Mouse (Mus musculus) liver, embryonic 14.5 days (tissue): ENCODE measurements at regions not wholly inside any gene's neighbourhood (a gene's known extent, or its start where the extent isn't known, plus 50 kb on each side); places are given as distances from the start of the nearest gene placed in this dataset.

Source experiments
- CTCF ChIP-seq: IDR thresholded peaks from 2 replicates; pipeline ENCODE4 v1.5.1; 2016; ENCODE audit warnings: antibody characterized with exemption, low read depth, control low read depth
- EP300 ChIP-seq: IDR thresholded peaks from 2 replicates; pipeline ENCODE4 v1.6.1; 2016; ENCODE audit warnings: antibody characterized with exemption, low read depth

- TF ChIP-seq EP300 = no peak
- no peak for TF ChIP-seq CTCF
Measured at GRCm38 (mm10) chr13:107134125-107134524, 112.2 kb upstream of the Kif2a start.
